Mouse (Mus musculus): ENCODE measurements around the gene Olfr524. TPM values are rescaled to one million over a fixed set of nuclear protein-coding genes. Genes with fewer than 3 reads are reported as not detected.
A peak's percentile ranks its signal among the peaks of the same experiment; 100 is the strongest.

Olfr524 gene
- total and polyA plus RNA-seq, 2 experiments = not detected

DNA sequence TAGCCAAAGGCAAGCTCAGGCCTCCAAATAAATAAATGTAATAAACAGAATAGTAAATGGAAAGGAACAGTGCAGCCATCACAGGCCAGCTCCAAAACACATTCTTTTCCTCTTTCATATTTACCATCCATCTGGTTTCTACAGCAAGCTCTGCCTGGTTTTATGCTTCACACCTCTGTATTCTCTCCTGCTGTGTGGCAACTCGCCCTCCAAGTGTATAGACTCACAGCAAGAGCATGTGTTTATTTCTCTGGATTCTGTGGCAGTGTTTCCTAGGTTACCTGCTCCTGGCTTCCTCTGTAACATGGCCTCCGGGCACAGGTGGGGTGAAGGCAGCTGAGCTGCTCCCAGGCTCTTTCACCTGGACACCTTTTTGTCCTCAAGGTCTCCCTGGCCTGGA lies 13.3 kb downstream of the Olfr524 start:
- Histone ChIP-seq H3K4me1 (ENCODE audit: control insufficient read depth, insufficient read depth, low read length) (no peaks in the 10 kb centered on the region), H3K4me3 (ENCODE audit: insufficient read depth, low read depth, low read length) (no peak overlapping the region), H3K9ac (ENCODE audit: low read depth, low read length) (no peak overlapping the region), H3K79me2 (ENCODE audit: control insufficient read depth, insufficient read depth, low read length) (no peaks in the 10 kb centered on the region), H3K27ac (replicated peaks; ENCODE audit: insufficient read depth, low read depth, low read length) (no peak overlapping the region), H3K27me3 (ENCODE audit: control insufficient read depth, insufficient read depth, low read length) (no peaks in the 10 kb centered on the region), H3K36me3 (ENCODE audit: control insufficient read depth, insufficient read depth, low read length) (no peaks in the 10 kb centered on the region)
- no peak for DNase-seq (ENCODE audit: extremely low read depth, low read depth, low spot score)
- 54% methylated on average over 2 of the region's 2 CpGs for WGBS
- TF ChIP-seq CTCF (IDR thresholded peaks at IDR 0.05; ENCODE audit: low read depth, low read length) (no peak), POLR2A (IDR thresholded peaks at IDR 0.05; ENCODE audit: extremely low read depth, insufficient read depth, low read length) (no peak)

DNA sequence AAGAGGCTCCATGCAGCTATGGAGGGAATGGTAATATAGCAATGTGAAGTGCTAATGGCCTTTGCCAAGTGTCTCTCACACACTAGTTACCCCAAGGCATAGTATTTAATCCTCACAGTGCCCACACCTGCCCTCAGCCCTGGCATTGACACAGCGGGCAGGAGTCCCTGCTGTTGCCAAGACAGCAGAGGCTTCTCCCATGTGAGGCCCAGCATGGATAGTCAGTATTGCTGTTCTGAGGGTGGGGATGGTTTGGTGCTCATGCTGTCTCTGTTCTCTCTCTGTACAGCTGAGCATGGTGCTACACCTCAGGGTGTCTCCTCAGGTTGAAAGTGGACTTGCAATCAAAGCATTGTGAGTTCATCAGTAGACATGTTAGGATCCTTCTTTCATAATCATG lies 15.3 kb downstream of the Olfr524 start:
- Histone ChIP-seq H3K4me3 (ENCODE audit: insufficient read depth, low read depth, low read length) (no peak overlapping the region), H3K79me2 (ENCODE audit: control insufficient read depth, insufficient read depth, low read length) (no peaks in the 10 kb centered on the region), H3K27ac (replicated peaks; ENCODE audit: insufficient read depth, low read depth, low read length) (no peak overlapping the region), H3K9ac (ENCODE audit: low read depth, low read length) (no peak overlapping the region), H3K27me3 (ENCODE audit: control insufficient read depth, insufficient read depth, low read length) (no peaks in the 10 kb centered on the region), H3K4me1 (ENCODE audit: control insufficient read depth, insufficient read depth, low read length) (no peaks in the 10 kb centered on the region), H3K36me3 (ENCODE audit: control insufficient read depth, insufficient read depth, low read length) (no peaks in the 10 kb centered on the region)
- 100% methylated on average over 1 of the region's 1 CpGs for WGBS
- TF ChIP-seq CTCF (IDR thresholded peaks at IDR 0.05; ENCODE audit: low read depth, low read length) (no peak), POLR2A (IDR thresholded peaks at IDR 0.05; ENCODE audit: extremely low read depth, insufficient read depth, low read length) (no peak)
- no peak for DNase-seq (ENCODE audit: extremely low read depth, low read depth, low spot score)

DNA sequence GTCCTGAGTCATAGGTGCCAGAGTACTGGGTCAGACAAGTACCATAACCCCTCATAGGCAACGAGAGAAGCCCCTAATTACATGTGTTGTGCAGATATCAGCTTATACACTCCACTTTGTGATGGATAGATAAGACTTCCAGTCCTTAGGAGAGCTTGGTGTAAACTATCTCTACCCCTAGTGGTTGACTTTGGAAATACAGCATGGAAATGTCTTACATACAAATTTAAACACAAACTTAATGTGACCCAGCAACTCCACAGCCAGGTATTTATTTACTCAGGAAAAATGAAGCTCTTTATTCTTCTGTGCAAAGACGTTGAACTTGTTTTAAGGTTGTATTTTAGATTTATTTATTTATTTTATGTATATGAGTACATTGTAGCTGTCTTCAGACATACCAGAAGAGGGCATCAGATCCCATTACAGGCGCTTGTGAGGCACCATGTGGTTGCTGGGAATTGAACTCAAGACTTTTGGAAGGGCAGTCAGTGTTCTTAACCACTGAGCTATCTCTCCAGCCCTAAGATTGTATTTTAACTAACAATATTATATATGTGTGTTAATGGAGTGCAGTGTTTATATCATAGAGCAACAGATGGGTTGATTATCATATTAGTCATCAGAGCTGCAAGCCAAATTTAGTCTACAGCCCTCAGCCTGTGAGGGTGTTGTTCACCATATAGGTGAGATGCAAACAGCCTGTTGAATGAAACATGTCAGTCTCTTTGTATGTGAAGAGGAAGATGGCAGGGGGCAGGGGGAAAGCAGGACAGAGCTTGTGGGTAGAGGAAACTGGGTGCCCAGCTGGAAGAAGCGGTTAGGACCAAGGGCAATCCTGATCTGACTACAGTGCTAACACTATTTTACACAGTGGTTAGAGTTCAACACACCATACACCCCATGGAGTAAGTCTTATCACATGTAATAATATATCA lies 17.1 kb downstream of the Olfr524 start:
- peak; percentile 52 for DNase-seq (ENCODE audit: extremely low read depth, low read depth, low spot score)
- H3K27me3 ChIP-seq (ENCODE audit: control insufficient read depth, insufficient read depth, low read length) = no peaks in the 10 kb centered on the region
- H3K27ac ChIP-seq (replicated peaks; ENCODE audit: insufficient read depth, low read depth, low read length) = no peak overlapping the region
- no peak overlapping the region for H3K9ac ChIP-seq (ENCODE audit: low read depth, low read length)
- TF ChIP-seq CTCF (IDR thresholded peaks at IDR 0.05; ENCODE audit: low read depth, low read length) = peak; percentile 42
- TF ChIP-seq POLR2A (IDR thresholded peaks at IDR 0.05; ENCODE audit: extremely low read depth, insufficient read depth, low read length) = no peak
- no peak overlapping the region for H3K4me3 ChIP-seq (ENCODE audit: insufficient read depth, low read depth, low read length)
- 62% methylated on average over 4 of the region's 4 CpGs for WGBS
- H3K36me3 ChIP-seq (ENCODE audit: control insufficient read depth, insufficient read depth, low read length) = no peaks in the 10 kb centered on the region
- no peaks in the 10 kb centered on the region for H3K4me1 ChIP-seq (ENCODE audit: control insufficient read depth, insufficient read depth, low read length)
- H3K79me2 ChIP-seq (ENCODE audit: control insufficient read depth, insufficient read depth, low read length) = no peaks in the 10 kb centered on the region

DNA sequence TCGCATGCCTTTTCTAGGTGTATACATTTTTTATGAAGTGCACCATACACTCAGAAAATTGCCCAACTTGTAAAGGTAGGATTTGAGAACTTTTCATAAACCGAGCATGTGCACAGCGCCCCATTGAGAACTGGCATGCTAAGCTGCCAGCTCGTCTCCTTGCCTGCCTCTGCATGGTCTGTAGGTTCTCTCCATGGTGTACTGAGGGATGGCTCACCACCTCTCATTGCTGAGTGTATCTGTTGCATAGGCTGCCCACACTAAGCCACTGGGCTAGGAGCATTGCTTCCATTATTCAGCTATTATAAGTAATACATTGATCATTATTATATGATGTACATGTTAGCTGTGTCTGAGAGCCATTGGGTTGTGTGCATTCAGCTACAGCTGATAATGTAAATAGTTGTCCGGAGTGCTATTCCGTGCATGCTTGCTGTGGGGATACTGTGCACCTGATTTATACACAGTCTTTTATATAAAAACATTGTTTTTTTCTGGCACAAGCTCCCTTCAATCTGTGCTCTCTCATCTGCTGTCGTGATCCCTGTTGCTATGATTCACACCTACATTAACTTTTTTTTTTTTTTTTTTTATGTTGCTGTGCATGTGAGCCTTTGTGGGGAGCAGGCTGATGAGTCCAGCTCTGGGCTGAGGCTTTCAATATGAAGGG lies 17.9 kb downstream of the Olfr524 start:
- DNase-seq (ENCODE audit: extremely low read depth, low read depth, low spot score) = no peak
- Histone ChIP-seq H3K4me3 (ENCODE audit: insufficient read depth, low read depth, low read length) (no peak overlapping the region), H3K9ac (ENCODE audit: low read depth, low read length) (no peak overlapping the region), H3K36me3 (ENCODE audit: control insufficient read depth, insufficient read depth, low read length) (no peaks in the 10 kb centered on the region), H3K4me1 (ENCODE audit: control insufficient read depth, insufficient read depth, low read length) (no peaks in the 10 kb centered on the region), H3K27ac (replicated peaks; ENCODE audit: insufficient read depth, low read depth, low read length) (no peak overlapping the region), H3K27me3 (ENCODE audit: control insufficient read depth, insufficient read depth, low read length) (no peaks in the 10 kb centered on the region), H3K79me2 (ENCODE audit: control insufficient read depth, insufficient read depth, low read length) (no peaks in the 10 kb centered on the region)
- TF ChIP-seq POLR2A (IDR thresholded peaks at IDR 0.05; ENCODE audit: extremely low read depth, insufficient read depth, low read length) (no peak), CTCF (IDR thresholded peaks at IDR 0.05; ENCODE audit: low read depth, low read length) (no peak)
- WGBS = 82% methylated on average over 7 of the region's 7 CpGs

DNA sequence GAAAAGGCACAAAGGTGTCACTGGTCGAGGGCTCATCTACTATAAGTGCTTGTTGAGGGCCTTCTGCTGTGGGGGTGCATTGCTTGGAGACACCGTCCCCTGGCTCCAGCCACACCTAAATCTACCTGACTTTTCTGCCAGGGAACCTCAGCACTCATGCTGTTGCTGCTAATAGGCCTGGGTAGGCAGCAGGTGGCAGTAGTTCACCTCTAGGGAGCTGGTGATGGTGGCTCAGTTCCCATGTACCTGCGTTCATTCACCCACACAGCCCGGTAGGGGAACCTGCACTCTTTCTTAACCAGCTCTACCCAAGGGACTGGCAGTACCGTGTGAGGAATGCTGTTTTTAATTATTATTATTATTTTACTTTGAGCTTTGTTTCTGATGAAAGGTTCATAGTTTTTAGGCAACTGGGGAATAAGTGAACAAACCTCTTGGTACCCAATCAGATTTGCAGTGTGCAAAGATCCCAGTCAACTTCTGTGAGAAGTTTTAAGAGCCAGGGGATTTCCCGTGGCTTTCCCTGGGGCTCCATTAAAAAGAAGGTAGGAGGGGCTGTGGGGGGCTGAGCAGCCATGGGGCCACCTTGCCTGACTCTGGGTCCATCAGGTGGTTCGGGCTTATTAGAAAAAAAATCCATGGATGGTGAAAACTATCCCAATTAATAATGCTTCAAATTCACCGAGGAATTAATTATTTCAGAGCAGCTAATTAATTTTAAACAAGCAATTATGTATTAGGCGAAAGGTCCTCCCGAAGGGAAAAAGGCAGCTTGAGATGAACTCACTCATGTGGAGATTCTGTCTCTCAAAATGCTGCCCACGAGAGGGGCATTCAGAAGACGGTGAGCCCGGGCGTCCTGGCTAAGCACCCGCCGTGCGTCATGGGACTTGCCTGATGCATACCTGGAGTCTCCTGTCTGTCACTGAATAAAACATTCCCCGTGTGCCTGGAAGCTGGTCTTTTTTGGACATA lies 18.8 kb downstream of the Olfr524 start:
- DNase-seq (ENCODE audit: extremely low read depth, low read depth, low spot score) = peak; percentile 82
- H3K36me3 ChIP-seq (ENCODE audit: control insufficient read depth, insufficient read depth, low read length) = no peaks in the 10 kb centered on the region
- H3K27me3 ChIP-seq (ENCODE audit: control insufficient read depth, insufficient read depth, low read length) = no peaks in the 10 kb centered on the region
- H3K9ac ChIP-seq (ENCODE audit: low read depth, low read length) = no peak overlapping the region
- H3K4me3 ChIP-seq (ENCODE audit: insufficient read depth, low read depth, low read length) = no peak overlapping the region
- peak; percentile 98 for TF ChIP-seq CTCF (IDR thresholded peaks at IDR 0.05; ENCODE audit: low read depth, low read length)
- TF ChIP-seq POLR2A (IDR thresholded peaks at IDR 0.05; ENCODE audit: extremely low read depth, insufficient read depth, low read length) = no peak
- no peak overlapping the region for H3K27ac ChIP-seq (replicated peaks; ENCODE audit: insufficient read depth, low read depth, low read length)
- no peaks in the 10 kb centered on the region for H3K4me1 ChIP-seq (ENCODE audit: control insufficient read depth, insufficient read depth, low read length)
- no peaks in the 10 kb centered on the region for H3K79me2 ChIP-seq (ENCODE audit: control insufficient read depth, insufficient read depth, low read length)
- WGBS = 59% methylated on average over 18 of the region's 18 CpGs

Measured in liver, adult 2 months (tissue).